In genomic region chr14:121592890-121593289, GRCm38 (mm10) we compare ENCODE assay signal across 16 mouse cellular contexts.
DNase-seq lines count a peak whose midpoint lies in the region; ATAC-seq and TF ChIP-seq lines count a peak whose summit lies in the region.
"Had no signal": no experiment of that assay in that cellular context is flagged by ENCODE, and none has a peak within 500 bp of the region (broad histone marks: within the 10 kb centered on the region; RNA-seq: fewer than 3 reads in every experiment).

No protein-coding gene starts in this region.

- no peak overlapping the region for H3K27ac ChIP-seq in heart, postnatal 0 days (ENCODE audit: low read depth)
- peak overlapping the region; percentile 68 for H3K27ac ChIP-seq in lung, embryonic 14.5 days (ENCODE audit: low read depth)
- H3K27ac ChIP-seq: embryonic facial prominence, embryonic 15.5 days; heart, adult 2 months; hindbrain, embryonic 10.5 days; limb, embryonic 12.5 days; neural tube, embryonic 15.5 days had no signal

- no peaks in the 10 kb centered on the region; the same call in 1 of the 2 replicates for H3K27me3 ChIP-seq in heart, postnatal 0 days (ENCODE audit: control insufficient read depth, insufficient read depth, low read length)
- no peaks in the 10 kb centered on the region for H3K27me3 ChIP-seq in lung, embryonic 14.5 days (ENCODE audit: insufficient read depth, low read length)
- H3K27me3 ChIP-seq: CH12.LX; embryonic facial prominence, embryonic 15.5 days; limb, embryonic 12.5 days; neural tube, embryonic 15.5 days had no signal

- DNase-seq in embryo, embryonic 11 days, result peak; percentile 21
- DNase-seq in embryo, embryonic 10 days (ENCODE audit: low spot score), result no peak
- DNase-seq in heart, postnatal 0 days (ENCODE audit: low spot score), result peak; percentile 45
- no peak for DNase-seq in heart, adult 8-10 months (ENCODE audit: low spot score)
- peak; percentile 73 for DNase-seq in lung, embryonic 14.5 days
- no peak for DNase-seq in lung, adult 18-20 months
- peak; percentile 30 for DNase-seq in Muller cell, postnatal 12 days (ENCODE audit: inconsistent ontology term)
- no peak for DNase-seq in thymus, postnatal 25 days
- DNase-seq: adrenal gland, postnatal 36 days; heart, adult 2 months had no signal

- H3K9ac ChIP-seq in heart, postnatal 0 days (replicated peaks; ENCODE audit: low read depth, low read length), result no peak overlapping the region
- no peak overlapping the region for H3K9ac ChIP-seq in lung, embryonic 14.5 days
- H3K9ac ChIP-seq: embryonic facial prominence, embryonic 15.5 days; limb, embryonic 12.5 days; neural tube, embryonic 15.5 days had no signal

- H3K4me3 ChIP-seq in heart, postnatal 0 days (ENCODE audit: low read depth, low read length), result no peak overlapping the region
- H3K4me3 ChIP-seq in lung, embryonic 14.5 days (ENCODE audit: low read depth, low read length), result no peak overlapping the region
- H3K4me3 ChIP-seq: embryonic facial prominence, embryonic 15.5 days; heart, adult 2 months; hindbrain, embryonic 10.5 days; limb, embryonic 12.5 days; neural tube, embryonic 15.5 days had no signal

- 18% methylated on average over 3 of the region's 3 CpGs for WGBS in heart, postnatal 0 days
- WGBS in lung, embryonic 14.5 days, result 29% methylated on average over 3 of the region's 3 CpGs

- H3K4me2 ChIP-seq in heart, postnatal 0 days (ENCODE audit: low read depth, low read length), result no peak overlapping the region
- H3K4me2 ChIP-seq in lung, embryonic 14.5 days, result peak overlapping the region; percentile 32
- H3K4me2 ChIP-seq: embryonic facial prominence, embryonic 15.5 days; limb, embryonic 12.5 days; neural tube, embryonic 15.5 days had no signal

- TF ChIP-seq CTCF in heart, postnatal 0 days (IDR thresholded peaks at IDR 0.05; ENCODE audit: low read depth), result no peak
- TF ChIP-seq CTCF in lung, embryonic 14.5 days (IDR thresholded peaks at IDR 0.05; ENCODE audit: low read depth), result no peak

- no peaks in the 10 kb centered on the region for H3K4me1 ChIP-seq in heart, postnatal 0 days (ENCODE audit: control insufficient read depth, insufficient read depth)
- peaks cover 10% of the 10 kb centered on the region; the same call in 1 of the 2 replicates for H3K4me1 ChIP-seq in lung, embryonic 14.5 days (ENCODE audit: insufficient read depth)

- no peak for TF ChIP-seq EP300 in heart, postnatal 0 days (IDR thresholded peaks at IDR 0.05; ENCODE audit: low read depth)

- peak; percentile 21; the same call in 1 of the 2 replicates for ATAC-seq in heart, postnatal 0 days (ENCODE audit: insufficient read depth, low read depth)
- ATAC-seq in lung, embryonic 14.5 days (ENCODE audit: insufficient read depth), result peak; percentile 42; the same call in 1 of the 2 replicates
- ATAC-seq: activated CD4-positive, CD25-positive, alpha-beta regulatory T cell, adult 4 months had no signal

- H3K36me3 ChIP-seq in heart, postnatal 0 days (replicated peaks; ENCODE audit: control insufficient read depth, insufficient read depth, low read length), result no peaks in the 10 kb centered on the region
- H3K36me3 ChIP-seq in lung, embryonic 14.5 days (ENCODE audit: insufficient read depth), result no peaks in the 10 kb centered on the region
- H3K36me3 ChIP-seq: hindbrain, embryonic 10.5 days; limb, embryonic 12.5 days; neural tube, embryonic 15.5 days had no signal

- no peaks in the 10 kb centered on the region for H3K9me3 ChIP-seq in heart, postnatal 0 days (replicated peaks; ENCODE audit: control insufficient read depth, low read length)
- H3K9me3 ChIP-seq in lung, embryonic 14.5 days (ENCODE audit: low read depth, low read length), result no peaks in the 10 kb centered on the region
- H3K9me3 ChIP-seq: embryonic facial prominence, embryonic 15.5 days; hindbrain, embryonic 10.5 days; limb, embryonic 12.5 days; neural tube, embryonic 15.5 days had no signal

Comparison
In these comparisons a context has a peak if more than half of its experiments do, and no peak if none do; other contexts are left out.
1. DNase-seq: peak in embryo, embryonic 11 days (single experiment), heart, postnatal 0 days (single experiment), lung, embryonic 14.5 days (single experiment) and Muller cell, postnatal 12 days (single experiment); none in embryo, embryonic 10 days (single experiment), heart, adult 8-10 months (single experiment), lung, adult 18-20 months (0 of 2) and thymus, postnatal 25 days (single experiment).